Mouse (Mus musculus) kidney, embryonic 16.5 days (tissue): ENCODE data around the gene Galnt12. TPM values are rescaled to one million over a fixed set of nuclear protein-coding genes. Genes with fewer than 3 reads are reported as not detected.
"Not testable (repeated sequence)": the region's sequence is repeated elsewhere in the genome, so short reads cannot be mapped to it uniquely, and the experiment has no call there.

Experiments
- ATAC-seq: fragments of 200-750 bp; cut with Nextera tagmentation; 2 replicates; pipeline ENCODE4 v1.8.0; 2017; ENCODE audit warnings: moderate TSS enrichment; ENCODE audit not compliant: low FRiP score, low TSS enrichment
- H3K27ac ChIP-seq: fragments of 300-500 bp; sonication (generic); 2 replicates; pipeline ENCODE4 v1.5.1; 2014; ENCODE audit warnings: low read length
- H3K27me3 ChIP-seq: fragments of 300-500 bp; sonication (generic); 2 replicates; pipeline ENCODE4 v1.6.1; 2014; ENCODE audit warnings: low read length, control low read depth, mixed read lengths; ENCODE audit not compliant: insufficient read depth
- H3K36me3 ChIP-seq: fragments of 300-500 bp; sonication (generic); 2 replicates; pipeline ENCODE4 v1.6.1; 2014; ENCODE audit warnings: low read length, control low read depth, mixed read lengths; ENCODE audit not compliant: insufficient read depth
- H3K4me1 ChIP-seq: fragments of 300-500 bp; sonication (generic); 2 replicates; pipeline ENCODE4 v1.6.1; 2014; ENCODE audit warnings: low read length, control low read depth, mixed read lengths; ENCODE audit not compliant: insufficient read depth
- H3K4me2 ChIP-seq: fragments of 300-500 bp; sonication (generic); replicated peaks from 2 replicates; pipeline ENCODE4 v1.6.1; 2014; ENCODE audit warnings: low read depth, low read length
- H3K4me3 ChIP-seq: fragments of 300-500 bp; sonication (generic); 2 replicates; pipeline ENCODE4 v1.5.1; 2014; ENCODE audit warnings: mild to moderate bottlenecking, low read length
- H3K9ac ChIP-seq: fragments of 300-500 bp; sonication (generic); replicated peaks from 2 replicates; pipeline ENCODE4 v1.6.1; 2014; ENCODE audit warnings: low read length
- H3K9me3 ChIP-seq: fragments of 300-500 bp; sonication (generic); 2 replicates; pipeline ENCODE4 v1.6.1; 2016; ENCODE audit warnings: low read length, control low read depth
- WGBS: fragments of 180-500 bp; shearing (Covaris S2); extraction: QIAGEN DNeasy Blood & Tissue Kit; methylation state at CpG from one replicate; pipeline ENCODE4 v1.1.7; 2014; 5-methylcytosine and 5-hydroxymethylcytosine counted together
- polyA plus RNA-seq: library from polyadenylated mRNA; unstranded; fragments of >200 nt; fragmentation: Nextera tagmentation; extraction: Ambion mirVana; gene quantifications from 2 replicates; pipeline ENCODE4 v1.2.1, GENCODE M21; 2015

Galnt12 gene
- 10.1 and 10.7 TPM in 2 replicates for polyA plus RNA-seq

GRCm38 (mm10) chr4:47091493-47092386 lies at the start of gene Galnt12:
Gene Galnt12, plus strand, starts transcription at chr4:47091909.
- no peaks in the 10 kb centered on the region for H3K9me3 ChIP-seq
- peaks cover 11% of the 10 kb centered on the region for H3K4me1 ChIP-seq
- H3K4me3 ChIP-seq: peak within 1 kb of the TSS; percentile 64
- H3K9ac ChIP-seq: peak within 1 kb of the TSS; percentile 72
- no peak within 1 kb of the TSS for H3K27ac ChIP-seq
- peak; percentile 82 for ATAC-seq
- peak within 1 kb of the TSS; percentile 98 for H3K4me2 ChIP-seq
- WGBS: under 1% methylated on average over 72 of the region's 74 CpGs
- no peaks in the 10 kb centered on the region for H3K36me3 ChIP-seq
- peaks cover 18% of the 10 kb centered on the region for H3K27me3 ChIP-seq

- Histone ChIP-seq H3K27me3 (no peaks in the 10 kb centered on the region), H3K4me3 (no peak overlapping the region), H3K4me1 (peaks cover 11% of the 10 kb centered on the region), H3K9ac (no peak overlapping the region), H3K9me3 (no peaks in the 10 kb centered on the region), H3K4me2 (no peak overlapping the region), H3K27ac (no peak overlapping the region), H3K36me3 (peaks cover 10% of the 10 kb centered on the region; the same call in 1 of the 2 replicates)
- WGBS: 68% methylated on average over 9 of the region's 9 CpGs
- ATAC-seq: no peak
Measured at GRCm38 (mm10) chr4:47043866-47044265, 47.8 kb upstream of the Galnt12 start.

GRCm38 (mm10) chr4:47046974-47047373 lies 44.7 kb upstream of the Galnt12 start:
- no peak overlapping the region for H3K4me2 ChIP-seq
- H3K4me3 ChIP-seq: no peak overlapping the region
- no peak for ATAC-seq
- H3K36me3 ChIP-seq: no peaks in the 10 kb centered on the region
- H3K27me3 ChIP-seq: no peaks in the 10 kb centered on the region
- no peaks in the 10 kb centered on the region for H3K9me3 ChIP-seq
- H3K9ac ChIP-seq: no peak overlapping the region
- WGBS: 87% methylated on average over 6 of the region's 6 CpGs
- peaks cover 28% of the 10 kb centered on the region for H3K4me1 ChIP-seq
- H3K27ac ChIP-seq: no peak overlapping the region

- no peak for ATAC-seq
- Histone ChIP-seq H3K4me2 (no peak overlapping the region), H3K27ac (no peak overlapping the region), H3K4me1 (peaks cover 30% of the 10 kb centered on the region), H3K9me3 (no peaks in the 10 kb centered on the region), H3K27me3 (no peaks in the 10 kb centered on the region), H3K4me3 (no peak overlapping the region), H3K36me3 (no peaks in the 10 kb centered on the region), H3K9ac (no peak overlapping the region)
- WGBS: 43% methylated on average over 4 of the region's 4 CpGs
Measured at GRCm38 (mm10) chr4:47047765-47048164, 43.9 kb upstream of the Galnt12 start.

GRCm38 (mm10) chr4:47049216-47049615 lies 42.5 kb upstream of the Galnt12 start:
- Histone ChIP-seq H3K9ac (no peak overlapping the region), H3K36me3 (no peaks in the 10 kb centered on the region), H3K4me3 (no peak overlapping the region), H3K9me3 (no peaks in the 10 kb centered on the region), H3K4me2 (no peak overlapping the region), H3K27ac (no peak overlapping the region), H3K4me1 (peaks cover 30% of the 10 kb centered on the region), H3K27me3 (no peaks in the 10 kb centered on the region)
- no peak for ATAC-seq
- 92% methylated on average over 16 of the region's 16 CpGs for WGBS

- no peak overlapping the region for H3K4me3 ChIP-seq
- H3K9me3 ChIP-seq: no peaks in the 10 kb centered on the region
- peaks cover 30% of the 10 kb centered on the region for H3K4me1 ChIP-seq
- no peaks in the 10 kb centered on the region for H3K27me3 ChIP-seq
- H3K36me3 ChIP-seq: no peaks in the 10 kb centered on the region
- peak overlapping the region; percentile 39 for H3K4me2 ChIP-seq
- WGBS: 0% methylated on average over 1 of the region's 1 CpGs
- peak; percentile 64 for ATAC-seq
- H3K9ac ChIP-seq: peak overlapping the region; percentile 55
- H3K27ac ChIP-seq: peak overlapping the region; percentile 99
Measured at GRCm38 (mm10) chr4:47050167-47050566, 41.5 kb upstream of the Galnt12 start.

- Histone ChIP-seq H3K9ac (peak overlapping the region; percentile 55), H3K4me3 (no peak overlapping the region), H3K27me3 (no peaks in the 10 kb centered on the region), H3K4me2 (peak overlapping the region; percentile 39), H3K27ac (peak overlapping the region; percentile 99), H3K36me3 (no peaks in the 10 kb centered on the region), H3K9me3 (no peaks in the 10 kb centered on the region), H3K4me1 (peaks cover 30% of the 10 kb centered on the region)
- 20% methylated on average over 10 of the region's 10 CpGs for WGBS
- ATAC-seq: peak; percentile 92
Measured at GRCm38 (mm10) chr4:47050642-47051381, 40.9 kb upstream of the Galnt12 start.

- peaks cover 35% of the 10 kb centered on the region for H3K4me1 ChIP-seq
- no peaks in the 10 kb centered on the region for H3K36me3 ChIP-seq
- H3K9ac ChIP-seq: no peak overlapping the region
- WGBS: 70% methylated on average over 9 of the region's 9 CpGs
- H3K27me3 ChIP-seq: no peaks in the 10 kb centered on the region
- H3K27ac ChIP-seq: peak overlapping the region; percentile 99
- no peak overlapping the region for H3K4me3 ChIP-seq
- H3K4me2 ChIP-seq: no peak overlapping the region; the same call in 1 of the 2 replicates
- no peak for ATAC-seq
- no peaks in the 10 kb centered on the region for H3K9me3 ChIP-seq
Measured at GRCm38 (mm10) chr4:47051905-47052304, 39.8 kb upstream of the Galnt12 start.

- not testable (repeated sequence) for H3K4me3 ChIP-seq, H3K27ac ChIP-seq, H3K9me3 ChIP-seq, H3K9ac ChIP-seq, ATAC-seq, H3K36me3 ChIP-seq, H3K27me3 ChIP-seq, H3K4me2 ChIP-seq
- WGBS: 98% methylated on average over 9 of the region's 9 CpGs
- H3K4me1 ChIP-seq: peaks cover 24% of the 10 kb centered on the region
Measured at GRCm38 (mm10) chr4:47055170-47055569, 36.5 kb upstream of the Galnt12 start.
